Mouse (Mus musculus) megakaryocyte, embryonic 14.5 days (primary cell): ENCODE measurements around the gene Wdfy1.

Experiments used
- FLI1 ChIP-seq: IDR thresholded peaks from 2 replicates; pipeline ENCODE4 v1.6.1; 2012; ENCODE audit warnings: low read length, inconsistent platforms, mixed read lengths
- GATA1 ChIP-seq: IDR thresholded peaks from 3 replicates; pipeline ENCODE4 v1.6.1; 2012; ENCODE audit warnings: mixed read lengths, low read length, inconsistent platforms, borderline replicate concordance

GRCm38 (mm10) chr1:79755376-79755775 lies 20.6 kb downstream of the Wdfy1 start:
- TF ChIP-seq GATA1 = no peak
- TF ChIP-seq FLI1 = no peak
